Mouse (Mus musculus) hindbrain, embryonic 11.5 days (tissue): ENCODE results near the gene Plcb1. TPM values are rescaled to one million over a fixed set of nuclear protein-coding genes. Genes with fewer than 3 reads are reported as not detected.

Experiments used
- ATAC-seq: fragments of 200-750 bp; cut with Nextera tagmentation; 2 replicates; pipeline ENCODE4 v1.8.0; 2017; ENCODE audit warnings: mild to moderate bottlenecking, moderate TSS enrichment, moderate library complexity; ENCODE audit not compliant: low FRiP score
- DNase-seq: peaks from one replicate; pipeline ENCODE4 v3.0.0-alpha.2; 2015; ENCODE audit warnings: low spot score
- H3K27ac ChIP-seq: fragments of 300-500 bp; sonication (generic); 2 replicates; pipeline ENCODE4 v1.5.1; 2014; ENCODE audit warnings: mild to moderate bottlenecking, low read depth, low read length
- H3K27me3 ChIP-seq: fragments of 300-500 bp; sonication (generic); 2 replicates; pipeline ENCODE4 v1.6.1; 2014; ENCODE audit warnings: mild to moderate bottlenecking, low read length, moderate library complexity, mixed read lengths; ENCODE audit not compliant: control insufficient read depth, insufficient read depth
- H3K36me3 ChIP-seq: fragments of 300-500 bp; sonication (generic); 2 replicates; pipeline ENCODE4 v1.6.1; 2014; ENCODE audit warnings: mild to moderate bottlenecking, low read length, moderate library complexity, mixed read lengths; ENCODE audit not compliant: control insufficient read depth, insufficient read depth
- H3K4me1 ChIP-seq: fragments of 300-500 bp; sonication (generic); replicated peaks from 2 replicates; pipeline ENCODE4 v1.6.1; 2014; ENCODE audit warnings: low read length, mixed read lengths; ENCODE audit not compliant: control insufficient read depth, insufficient read depth
- H3K4me2 ChIP-seq: fragments of 300-500 bp; sonication (generic); replicated peaks from 2 replicates; pipeline ENCODE4 v1.6.1; 2014; ENCODE audit warnings: mild to moderate bottlenecking, low read depth, low read length
- H3K4me3 ChIP-seq: fragments of 300-500 bp; sonication (generic); 2 replicates; pipeline ENCODE4 v1.5.1; 2014; ENCODE audit warnings: low read depth, low read length
- H3K9ac ChIP-seq: fragments of 300-500 bp; sonication (generic); 2 replicates; pipeline ENCODE4 v1.6.1; 2014; ENCODE audit warnings: low read depth, low read length
- H3K9me3 ChIP-seq: fragments of 300-500 bp; sonication (generic); 2 replicates; pipeline ENCODE4 v1.6.1; 2016; ENCODE audit warnings: low read length; ENCODE audit not compliant: control insufficient read depth
- WGBS: fragments of 180-500 bp; shearing (Covaris S2); extraction: QIAGEN DNeasy Blood & Tissue Kit; methylation state at CpG from one replicate; pipeline ENCODE4 v1.1.7; 2014; 5-methylcytosine and 5-hydroxymethylcytosine counted together
- polyA plus RNA-seq: library from polyadenylated mRNA; unstranded; fragments of >200 nt; fragmentation: Nextera tagmentation; extraction: Ambion mirVana; gene quantifications from 2 replicates; pipeline ENCODE4 v1.2.1, GENCODE M21; 2014

The Plcb1 gene
- polyA plus RNA-seq, 1 experiment from 2014 or later = 10.7 TPM

DNA sequence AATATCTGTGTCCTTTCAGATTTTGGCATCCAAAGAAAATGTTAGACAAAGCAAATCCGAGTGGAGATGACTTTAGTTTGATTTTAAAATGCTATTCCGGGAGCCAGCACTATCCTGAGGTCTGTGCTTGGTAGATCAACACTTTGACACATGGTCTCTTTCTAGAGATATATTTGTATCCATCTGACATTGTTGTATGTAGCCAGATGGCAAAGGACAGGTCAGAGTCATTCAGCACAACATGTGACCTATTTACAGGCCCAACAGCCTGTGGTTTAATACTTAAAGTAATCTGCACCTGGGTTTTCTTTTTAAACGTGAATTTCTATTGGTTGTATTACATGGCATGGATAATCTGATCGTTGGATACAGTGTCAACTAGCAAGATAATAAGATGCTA is 629.3 kb downstream of the Plcb1 start:
- H3K4me3 ChIP-seq = no peak overlapping the region
- ATAC-seq = no peak
- WGBS = 78% methylated on average over 4 of the region's 4 CpGs

DNA sequence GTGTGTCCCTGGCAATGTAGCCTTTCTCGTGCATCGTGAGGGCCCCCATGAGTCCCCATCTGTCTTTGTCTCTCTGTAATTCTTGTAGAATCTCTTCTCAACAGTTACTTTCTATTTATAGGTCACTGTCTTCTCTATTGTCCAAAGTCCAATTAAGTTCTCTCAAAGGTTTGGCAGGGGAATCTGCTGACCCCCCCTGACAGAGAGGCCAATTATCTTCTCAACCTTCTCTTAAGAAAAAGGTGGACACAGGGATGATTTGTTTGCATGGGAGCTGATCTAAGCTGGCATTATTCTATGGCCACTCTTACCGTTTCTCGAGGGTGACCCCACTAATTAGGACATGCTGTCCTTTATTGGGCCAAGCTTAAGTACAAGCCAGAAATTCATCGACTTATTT is 633.4 kb downstream of the Plcb1 start:
- WGBS = 55% methylated on average over 5 of the region's 5 CpGs
- DNase-seq = no peak
- Histone ChIP-seq H3K4me1 (no peaks in the 10 kb centered on the region), H3K9ac (no peak overlapping the region), H3K9me3 (no peaks in the 10 kb centered on the region), H3K27ac (no peak overlapping the region), H3K4me2 (no peak overlapping the region), H3K36me3 (no peaks in the 10 kb centered on the region), H3K27me3 (no peaks in the 10 kb centered on the region), H3K4me3 (no peak overlapping the region)
- no peak for ATAC-seq

More for the DNA sequence above, 629.3 kb downstream of the Plcb1 start:
- H3K9me3 ChIP-seq = no peaks in the 10 kb centered on the region
- H3K36me3 ChIP-seq = no peaks in the 10 kb centered on the region
- H3K27me3 ChIP-seq = no peaks in the 10 kb centered on the region
- no peak for DNase-seq
- no peak overlapping the region for H3K27ac ChIP-seq
- H3K4me1 ChIP-seq = no peaks in the 10 kb centered on the region
- H3K9ac ChIP-seq = no peak overlapping the region
- no peak overlapping the region for H3K4me2 ChIP-seq

DNA sequence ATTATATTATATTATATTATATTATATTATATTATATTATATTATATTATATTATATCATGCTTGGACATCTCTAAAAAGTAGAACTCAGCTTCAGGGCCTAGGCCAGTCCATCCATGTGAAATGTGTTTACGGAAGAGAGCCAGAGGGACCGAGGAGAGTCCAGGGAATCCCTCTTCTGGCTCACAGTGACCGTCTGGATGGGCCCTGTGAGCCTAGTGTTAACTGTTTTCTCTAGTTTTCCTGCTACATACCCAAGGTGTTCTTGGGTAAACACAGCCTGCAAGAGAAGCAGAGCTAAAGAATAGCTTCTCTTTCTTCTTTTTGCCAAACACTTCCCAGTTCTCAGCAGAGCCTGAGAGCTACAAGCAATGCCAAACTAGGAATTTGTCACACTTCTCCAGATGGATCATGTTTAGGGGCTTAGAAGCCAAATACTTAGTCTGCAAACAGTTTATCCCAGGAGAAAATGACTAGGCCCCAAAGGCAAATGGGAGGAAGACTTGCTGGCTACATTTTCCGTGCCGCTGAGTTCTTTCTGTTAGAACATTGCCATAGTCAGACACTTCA is 649.2 kb downstream of the Plcb1 start:
- 86% methylated on average over 5 of the region's 5 CpGs for WGBS
- Histone ChIP-seq H3K9me3 (no peaks in the 10 kb centered on the region), H3K9ac (no peak overlapping the region), H3K4me1 (no peaks in the 10 kb centered on the region), H3K36me3 (no peaks in the 10 kb centered on the region), H3K27me3 (no peaks in the 10 kb centered on the region), H3K4me2 (no peak overlapping the region), H3K27ac (no peak overlapping the region), H3K4me3 (no peak overlapping the region)
- DNase-seq (no peak), ATAC-seq (no peak)

DNA sequence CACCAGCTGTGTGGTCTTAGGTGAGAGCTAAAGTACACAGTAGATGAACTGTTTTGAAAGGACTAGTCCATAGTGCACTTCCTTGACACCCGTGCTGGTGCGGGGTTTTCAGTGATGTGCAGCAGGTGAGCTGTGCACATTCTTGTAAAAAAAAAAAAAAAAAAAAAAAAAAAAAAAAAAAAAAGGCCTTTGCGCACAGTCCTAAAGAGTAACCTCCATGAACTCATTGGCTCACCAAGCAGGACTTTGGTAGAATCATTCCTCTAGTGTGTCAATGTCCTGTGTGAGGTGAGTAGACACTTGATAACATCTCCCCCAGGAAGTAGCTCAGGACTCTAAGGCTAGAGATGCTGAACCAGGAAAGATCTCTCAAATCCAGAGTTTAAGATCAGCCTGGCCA is 653.2 kb downstream of the Plcb1 start:
- Histone ChIP-seq H3K36me3 (no peaks in the 10 kb centered on the region), H3K4me3 (no peak overlapping the region), H3K4me2 (no peak overlapping the region), H3K27ac (no peak overlapping the region), H3K27me3 (no peaks in the 10 kb centered on the region), H3K9me3 (no peaks in the 10 kb centered on the region), H3K9ac (no peak overlapping the region), H3K4me1 (no peaks in the 10 kb centered on the region)
- DNase-seq (no peak), ATAC-seq (peak; percentile 47; the same call in 1 of the 2 replicates)
- 87% methylated on average over 3 of the region's 3 CpGs for WGBS

- DNase-seq (peak; percentile 65), ATAC-seq (peak; percentile 89)
- 12% methylated on average over 7 of the region's 7 CpGs for WGBS
- H3K4me2 ChIP-seq = no peak overlapping the region
- H3K9ac ChIP-seq = no peak overlapping the region
- H3K4me3 ChIP-seq = no peak overlapping the region
- H3K27me3 ChIP-seq = no peaks in the 10 kb centered on the region
- no peaks in the 10 kb centered on the region for H3K9me3 ChIP-seq
- H3K27ac ChIP-seq = no peak overlapping the region
- no peaks in the 10 kb centered on the region for H3K36me3 ChIP-seq
- no peaks in the 10 kb centered on the region for H3K4me1 ChIP-seq
Measured at GRCm38 (mm10) chr2:135439546-135440517, 654.0 kb downstream of the Plcb1 start.

GRCm38 (mm10) chr2:135453581-135453980 is 667.7 kb downstream of the Plcb1 start:
- Histone ChIP-seq H3K27me3 (no peaks in the 10 kb centered on the region), H3K27ac (no peak overlapping the region), H3K4me3 (no peak overlapping the region), H3K9ac (no peak overlapping the region), H3K36me3 (no peaks in the 10 kb centered on the region), H3K4me1 (no peaks in the 10 kb centered on the region), H3K9me3 (no peaks in the 10 kb centered on the region), H3K4me2 (no peak overlapping the region)
- 92% methylated on average over 1 of the region's 1 CpGs for whole genome bisulfite sequencing
- DNase-seq (no peak), ATAC-seq (no peak)

DNA sequence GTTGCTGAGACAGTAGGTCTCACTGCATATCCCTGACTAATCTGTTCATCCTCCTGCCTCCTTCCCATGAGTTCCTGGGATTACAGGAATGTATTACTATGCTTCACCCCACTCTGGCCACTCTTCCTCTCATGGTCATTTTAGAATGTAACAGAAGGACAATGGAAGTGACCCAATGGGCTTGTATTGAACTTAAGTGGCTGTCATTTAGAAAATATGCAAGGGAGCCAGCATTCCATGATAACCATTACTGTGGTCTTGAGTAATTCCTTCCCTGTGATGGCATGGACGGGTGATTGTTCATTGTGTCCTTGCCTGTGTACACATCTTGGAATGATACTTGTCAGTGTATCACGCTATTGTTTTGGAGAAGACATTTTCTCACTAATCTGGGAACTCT is 668.1 kb downstream of the Plcb1 start:
- no peaks in the 10 kb centered on the region for H3K27me3 ChIP-seq
- H3K9me3 ChIP-seq = no peaks in the 10 kb centered on the region
- WGBS = 85% methylated on average over 2 of the region's 2 CpGs
- no peaks in the 10 kb centered on the region for H3K4me1 ChIP-seq
- H3K36me3 ChIP-seq = no peaks in the 10 kb centered on the region
- H3K4me3 ChIP-seq = no peak overlapping the region
- no peak overlapping the region for H3K27ac ChIP-seq
- DNase-seq = no peak
- no peak overlapping the region for H3K4me2 ChIP-seq
- no peak for ATAC-seq
- H3K9ac ChIP-seq = no peak overlapping the region

DNA sequence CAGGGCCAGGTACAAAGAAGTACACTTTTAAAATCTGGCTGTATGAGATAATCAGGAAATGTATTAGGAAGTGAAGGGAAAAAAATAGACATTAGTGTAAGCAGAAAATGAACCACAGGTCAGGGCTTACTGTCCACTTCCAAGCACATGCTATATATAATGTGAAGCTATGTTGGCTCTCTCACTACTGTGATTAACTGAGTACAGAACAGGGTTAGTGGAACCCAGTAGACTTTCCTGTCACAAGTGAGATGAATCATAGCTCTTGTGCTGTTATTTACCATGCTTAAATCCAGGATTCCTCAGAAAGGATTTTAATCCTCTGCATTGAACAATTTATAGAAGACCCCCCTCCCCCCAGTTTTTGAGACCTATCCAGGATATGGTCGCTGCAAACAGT is 668.6 kb downstream of the Plcb1 start:
- Histone ChIP-seq H3K9ac (no peak overlapping the region), H3K27ac (no peak overlapping the region), H3K9me3 (no peaks in the 10 kb centered on the region), H3K4me1 (no peaks in the 10 kb centered on the region), H3K27me3 (no peaks in the 10 kb centered on the region), H3K4me2 (no peak overlapping the region), H3K4me3 (no peak overlapping the region), H3K36me3 (no peaks in the 10 kb centered on the region)
- WGBS = 71% methylated on average over 1 of the region's 1 CpGs
- DNase-seq (no peak), ATAC-seq (no peak)

- 77% methylated on average over 4 of the region's 4 CpGs for WGBS
- no peak overlapping the region for H3K9ac ChIP-seq
Measured at GRCm38 (mm10) chr2:135467895-135468294, 682.0 kb downstream of the Plcb1 start.

More at GRCm38 (mm10) chr2:135467895-135468294, 682.0 kb downstream of the Plcb1 start:
- H3K4me1 ChIP-seq = no peaks in the 10 kb centered on the region
- H3K9me3 ChIP-seq = no peaks in the 10 kb centered on the region
- H3K36me3 ChIP-seq = no peaks in the 10 kb centered on the region
- no peak for ATAC-seq
- H3K4me2 ChIP-seq = no peak overlapping the region
- no peak overlapping the region for H3K27ac ChIP-seq
- no peaks in the 10 kb centered on the region for H3K27me3 ChIP-seq
- no peak overlapping the region for H3K4me3 ChIP-seq
- no peak for DNase-seq
